Mouse (Mus musculus): ENCODE measurements at regions not wholly inside any gene's neighbourhood (a gene's known extent, or its start where the extent isn't known, plus 50 kb on each side); places are given as distances from the start of the nearest gene placed in this dataset.

- DNase-seq, result no peak
Observed at GRCm38 (mm10) chr8:64335495-64335894, 129.4 kb upstream of the Tll1 start.

- no peak for DNase-seq
Observed at GRCm38 (mm10) chr8:64323985-64324384, 117.9 kb upstream of the Tll1 start.

- no peak for DNase-seq
Observed at GRCm38 (mm10) chr8:64320343-64320742, 114.3 kb upstream of the Tll1 start.

GRCm38 (mm10) chr8:64319220-64319820 lies 113.2 kb upstream of the Tll1 start:
- no peak for DNase-seq

GRCm38 (mm10) chr8:64318524-64319219 lies 112.6 kb upstream of the Tll1 start:
- peak; percentile 24 for DNase-seq

GRCm38 (mm10) chr8:64317815-64318214 lies 111.7 kb upstream of the Tll1 start:
- DNase-seq, result no peak

- DNase-seq, result no peak
Observed at GRCm38 (mm10) chr8:64307995-64308394, 101.9 kb upstream of the Tll1 start.

- DNase-seq, result no peak
Observed at GRCm38 (mm10) chr8:64282806-64283205, 76.7 kb upstream of the Tll1 start.

- no peak for DNase-seq
Observed at GRCm38 (mm10) chr8:64281598-64281997, 75.5 kb upstream of the Tll1 start.

- no peak for DNase-seq
Observed at GRCm38 (mm10) chr8:64280391-64280790, 74.3 kb upstream of the Tll1 start.

GRCm38 (mm10) chr8:64276058-64276457 lies 70.0 kb upstream of the Tll1 start:
- DNase-seq, result peak; percentile 48

- peak; percentile 13 for DNase-seq
Observed at GRCm38 (mm10) chr8:64265304-64265945, 59.4 kb upstream of the Tll1 start.
